Mouse (Mus musculus) effector memory CD4-positive, alpha-beta T cell, adult 7 months (primary cell): ENCODE data around the gene Arhgef5. TPM values are rescaled to one million over a fixed set of nuclear protein-coding genes. Genes with fewer than 3 reads are reported as not detected.

Source experiments
- polyA plus RNA-seq: library from polyadenylated mRNA; unstranded; fragments of 100-300 nt; shearing (Covaris generic); gene quantifications from one replicate; pipeline ENCODE4 v1.2.1, GENCODE M21; 2017

Gene Arhgef5
- 0.45 TPM for polyA plus RNA-seq

DNA sequence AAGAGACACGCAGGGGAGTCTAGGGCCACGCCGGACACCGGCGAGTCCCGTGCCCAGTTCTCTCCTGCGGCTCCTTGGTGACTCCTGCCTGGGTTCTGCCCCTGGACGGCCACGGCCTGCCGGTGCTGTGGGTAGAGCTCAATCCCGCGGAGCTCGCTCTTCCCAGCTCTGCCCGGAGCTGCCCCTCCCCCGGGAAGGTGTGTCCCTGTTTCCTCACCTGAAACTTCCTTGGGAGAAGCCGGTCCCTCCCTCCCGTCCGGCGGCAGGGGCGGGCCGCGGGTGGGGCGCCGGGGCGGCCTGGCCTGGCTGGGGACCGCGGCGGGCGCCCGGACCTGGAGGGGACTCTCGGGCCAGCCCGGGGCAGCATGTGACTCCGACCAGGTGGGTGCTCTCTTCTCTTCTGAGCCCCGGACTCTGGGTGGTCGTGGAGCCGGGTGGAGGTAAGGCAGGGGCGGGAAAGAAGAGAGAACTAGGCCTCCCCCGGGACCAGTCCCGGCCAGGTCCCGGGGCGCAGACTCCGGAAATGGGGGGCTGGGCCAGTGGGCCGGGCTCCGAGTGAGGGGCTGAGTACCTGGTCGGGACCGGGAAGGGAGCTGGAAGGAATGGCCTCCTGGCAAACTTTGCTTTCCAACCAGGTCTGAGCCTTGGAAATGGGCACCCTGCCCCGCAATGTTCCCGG lies at the start of gene Arhgef5:
Gene Arhgef5, plus strand, starts transcription at position 220 of the 679 bp plus-strand sequence.

DNA sequence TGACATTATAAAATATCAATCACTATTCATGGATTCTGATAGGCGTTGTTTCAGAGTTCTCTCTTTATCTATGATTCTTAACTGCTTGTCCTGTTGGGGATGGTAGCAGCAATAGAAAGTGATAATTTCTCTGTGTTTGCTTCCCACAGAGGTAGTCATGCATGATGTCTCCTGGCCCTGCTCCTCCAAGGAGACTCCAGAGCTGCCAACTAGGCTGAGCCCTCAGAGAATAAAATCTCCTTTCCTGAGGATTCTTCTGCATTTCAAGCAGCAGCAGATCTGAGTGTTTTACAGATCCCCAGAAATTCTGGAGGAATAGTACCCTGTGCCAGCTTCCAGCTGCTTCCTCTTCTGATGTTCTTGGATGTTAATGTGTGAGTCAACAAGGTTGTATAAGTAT lies 34.1 kb upstream of the Arhgef5 start, which contains the start of gene Olfr47:
Gene Olfr47, plus strand, starts transcription at position 275 of the 400 bp plus-strand sequence.

DNA sequence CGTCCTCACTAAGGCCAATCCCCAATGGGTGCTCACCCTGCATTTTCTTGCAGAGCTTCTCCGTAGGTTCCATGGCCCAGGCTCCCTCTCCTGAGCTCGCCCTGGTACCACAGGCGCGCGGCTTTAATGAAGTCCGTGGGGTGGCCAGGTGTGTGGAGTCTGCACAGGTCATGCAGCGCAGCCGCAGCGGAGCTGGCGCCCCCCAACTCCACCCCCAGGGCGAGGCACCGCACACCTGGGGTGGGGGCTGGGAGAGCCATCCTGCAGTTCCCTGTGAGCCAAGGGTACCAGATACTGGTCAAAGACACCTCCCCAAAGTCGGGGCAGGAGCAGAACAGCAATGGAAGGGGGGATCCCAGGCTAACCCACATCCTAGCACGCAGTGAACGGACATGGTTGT lies 44.1 kb downstream of the Arhgef5 start, which contains the start of gene Nobox:
Gene Nobox, minus strand, starts transcription at position 101 of the 400 bp plus-strand sequence.

Other genes with a start within 250 kb of the Arhgef5 start
- gene Olfr441, start 159.2 kb upstream of the Arhgef5 start, polyA plus RNA-seq = not detected
- not detected for gene Olfr237-ps1, start 119.0 kb upstream of the Arhgef5 start, polyA plus RNA-seq
- gene Olfr437, start 102.3 kb upstream of the Arhgef5 start, polyA plus RNA-seq = not detected
- 0.27 TPM for gene Olfr13, start 93.4 kb upstream of the Arhgef5 start, polyA plus RNA-seq
- not detected for gene Olfr435, start 68.4 kb upstream of the Arhgef5 start, polyA plus RNA-seq
- gene Olfr434, start 52.6 kb upstream of the Arhgef5 start, polyA plus RNA-seq = not detected
- not detected for gene Olfr47, start 34.1 kb upstream of the Arhgef5 start, polyA plus RNA-seq
- not detected for gene Nobox, start 44.0 kb downstream of the Arhgef5 start, polyA plus RNA-seq